Mouse (Mus musculus) G1E (cell line): ENCODE data around the gene Myh10. TPM values are rescaled to one million over a fixed set of nuclear protein-coding genes. Genes with fewer than 3 reads are reported as not detected.

Experiments used
- ATAC-seq: 2 replicates; pipeline ENCODE4 v1.8.0; 2016; ENCODE audit warnings: mild to moderate bottlenecking; ENCODE audit not compliant: insufficient number of reproducible peaks, poor library complexity, low FRiP score, severe bottlenecking; ENCODE audit errors: extremely low read depth
- DNase-seq: peaks from one replicate; pipeline ENCODE4 v3.0.0; 2012; ENCODE audit warnings: low spot score
- H3K27me3 ChIP-seq: 2 replicates; pipeline ENCODE4 v1.6.1; 2012; ENCODE audit warnings: mild to moderate bottlenecking, low read length, inconsistent platforms; ENCODE audit not compliant: insufficient read depth
- H3K36me3 ChIP-seq: replicated peaks from 2 replicates; pipeline ENCODE3; 2012; ENCODE audit warnings: mild to moderate bottlenecking, inconsistent platforms
- H3K4me1 ChIP-seq: 2 replicates; pipeline ENCODE4 v1.6.1; 2012; ENCODE audit warnings: low read depth, low read length, inconsistent platforms, mixed read lengths; ENCODE audit not compliant: insufficient read depth
- H3K4me3 ChIP-seq: 2 replicates; pipeline ENCODE4 v1.5.1; 2012; ENCODE audit warnings: low read depth, mild to moderate bottlenecking, inconsistent platforms, low read length, moderate library complexity, mixed read lengths
- H3K9me3 ChIP-seq: replicated peaks from 2 replicates; pipeline ENCODE4 v1.6.1; 2012; ENCODE audit warnings: inconsistent platforms
- CTCF ChIP-seq: IDR thresholded peaks from 2 replicates; pipeline ENCODE4 v1.5.1; 2012; ENCODE audit warnings: low read depth, low read length, inconsistent platforms, mixed read lengths
- GATA1 ChIP-seq: IDR thresholded peaks from 2 replicates; pipeline ENCODE4 v1.6.1; 2012; ENCODE audit warnings: borderline replicate concordance, low read length, inconsistent platforms, mixed read lengths
- GATA2 ChIP-seq: IDR thresholded peaks from 2 replicates; pipeline ENCODE4 v1.6.1; 2012; ENCODE audit warnings: low read depth, low read length, inconsistent platforms, borderline replicate concordance
- POLR2AphosphoS5 ChIP-seq: IDR thresholded peaks from 2 replicates; pipeline ENCODE4 v1.6.1; 2012; ENCODE audit warnings: low read depth, low read length, inconsistent platforms; ENCODE audit not compliant: insufficient replicate concordance
- TAL1 ChIP-seq: conservative IDR thresholded peaks from 2 replicates; pipeline ENCODE4 v1.6.1; 2012; ENCODE audit warnings: low read depth, low read length, inconsistent platforms, mixed read lengths
- polyA plus RNA-seq: library from polyadenylated mRNA; stranded (reverse); fragments of >175 nt; gene quantifications from 2 replicates; pipeline ENCODE4 v1.2.3, GENCODE M21; 2012
- total RNA-seq, 2 experiments: library from RNA; stranded (forward) in 1 of 2; stranded (reverse) in 1 of 2; fragments of 200-1000 nt in 1 of 2; fragments of >200 nt in 1 of 2; fragmentation: Nextera tagmentation in 1 of 2; gene quantifications; 2 replicates each; pipeline ENCODE4 v1.2.3; 2014 to 2017

Myh10 gene
- total and polyA plus RNA-seq, 3 experiments = 0.03 to 4.9 (median 0.49) TPM

DNA sequence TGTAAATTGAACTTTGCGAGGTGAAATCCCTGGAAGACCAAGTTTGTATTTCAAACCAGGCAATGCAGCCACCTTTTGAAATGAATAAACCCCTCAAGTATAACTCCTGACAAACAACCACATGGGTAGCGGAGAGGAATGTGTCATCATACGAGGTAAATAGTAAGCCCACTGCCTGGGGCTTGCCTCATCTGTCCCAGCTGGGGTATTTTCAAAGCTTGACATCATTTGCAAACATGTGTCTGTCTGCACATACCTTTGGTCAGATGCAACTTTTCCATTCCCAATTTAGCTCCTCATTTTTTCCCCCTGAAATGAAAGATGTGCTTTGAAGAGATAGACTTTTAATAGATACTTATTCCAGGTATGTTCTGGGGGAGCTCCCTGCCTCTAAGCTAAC, 16.7 kb upstream of the Myh10 start:
- H3K4me3 ChIP-seq = no peak overlapping the region
- H3K36me3 ChIP-seq = no peaks in the 10 kb centered on the region
- DNase-seq (no peak), ATAC-seq (no peak)
- TF ChIP-seq CTCF (no peak), GATA2 (no peak)
- no peaks in the 10 kb centered on the region for H3K9me3 ChIP-seq
- H3K27me3 ChIP-seq = no peaks in the 10 kb centered on the region
- no peaks in the 10 kb centered on the region for H3K4me1 ChIP-seq

DNA sequence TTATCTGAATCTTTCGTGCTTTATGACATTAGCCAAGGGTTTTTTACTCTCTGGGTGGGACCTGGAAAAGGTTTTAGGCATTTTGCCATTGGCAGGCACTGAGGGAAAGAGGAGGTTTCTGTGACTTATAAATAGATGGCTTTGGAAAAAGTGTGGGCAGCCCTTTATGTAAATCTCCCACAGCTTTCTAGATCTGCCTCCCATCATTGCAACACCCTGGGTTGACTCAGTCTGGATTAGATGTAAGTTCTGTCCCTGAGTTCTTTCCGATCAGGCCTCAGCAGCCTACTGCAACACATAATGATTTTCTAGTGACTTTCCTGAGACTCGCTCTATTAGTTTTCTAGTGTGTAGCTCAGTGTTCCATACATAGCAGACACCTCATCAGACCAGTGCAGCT, 16.1 kb upstream of the Myh10 start:
- no peak for ATAC-seq
- no peak overlapping the region for H3K4me3 ChIP-seq
- H3K36me3 ChIP-seq = no peaks in the 10 kb centered on the region
- no peaks in the 10 kb centered on the region for H3K4me1 ChIP-seq
- H3K27me3 ChIP-seq = no peaks in the 10 kb centered on the region
- TF ChIP-seq GATA1 (no peak), POLR2AphosphoS5 (no peak), CTCF (no peak), TAL1 (no peak), GATA2 (no peak)
- no peak for DNase-seq
- no peaks in the 10 kb centered on the region for H3K9me3 ChIP-seq

GRCm38 (mm10) chr11:68681254-68681839, 10.0 kb upstream of the Myh10 start:
- DNase-seq (no peak), ATAC-seq (no peak)
- Histone ChIP-seq H3K4me1 (no peaks in the 10 kb centered on the region), H3K27me3 (no peaks in the 10 kb centered on the region), H3K9me3 (no peaks in the 10 kb centered on the region), H3K4me3 (no peak overlapping the region), H3K36me3 (no peaks in the 10 kb centered on the region)
- no peak for TF ChIP-seq TAL1
- no peak for TF ChIP-seq GATA2
- TF ChIP-seq GATA1 = no peak
- no peak for TF ChIP-seq CTCF
- TF ChIP-seq POLR2AphosphoS5 = no peak

DNA sequence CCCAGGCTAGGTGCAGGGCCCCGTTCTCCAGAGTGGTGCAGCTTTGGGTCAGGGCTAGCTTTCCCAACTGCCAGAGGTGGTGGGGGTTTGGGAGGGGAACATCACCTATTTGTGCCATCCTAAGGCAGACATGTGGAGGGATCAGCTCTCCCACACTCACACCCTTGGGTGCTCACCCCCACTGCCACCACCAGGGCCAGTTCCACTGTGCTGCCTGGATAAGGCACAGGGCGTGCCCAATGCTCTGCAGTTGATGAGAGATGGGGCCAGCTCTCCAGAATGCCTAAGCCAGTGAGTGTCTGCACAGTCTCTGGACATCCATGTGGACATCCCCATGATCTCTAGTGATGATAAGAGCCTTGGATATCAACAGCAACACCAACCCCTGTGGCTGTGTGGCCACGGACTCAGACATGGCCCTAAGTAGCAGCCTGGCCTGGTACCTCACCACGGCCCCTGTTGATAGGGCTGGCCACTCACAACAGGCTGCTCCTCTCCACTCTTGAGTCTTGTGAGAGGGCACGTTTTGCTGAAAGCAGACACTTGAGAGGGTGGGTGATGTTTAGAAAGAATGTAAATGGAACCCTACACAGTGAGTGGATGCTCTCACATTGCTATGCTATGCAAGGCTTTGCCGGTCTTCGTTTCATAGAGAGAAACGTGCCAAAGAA, 9.1 kb upstream of the Myh10 start:
- H3K4me3 ChIP-seq = no peak overlapping the region
- ATAC-seq (no peak), DNase-seq (no peak)
- no peak for TF ChIP-seq GATA1
- TF ChIP-seq GATA2 = no peak
- no peak for TF ChIP-seq CTCF
- no peak for TF ChIP-seq POLR2AphosphoS5
- TF ChIP-seq TAL1 = no peak
- H3K4me1 ChIP-seq = no peaks in the 10 kb centered on the region
- H3K9me3 ChIP-seq = no peaks in the 10 kb centered on the region
- no peaks in the 10 kb centered on the region for H3K27me3 ChIP-seq
- H3K36me3 ChIP-seq = no peaks in the 10 kb centered on the region

- Histone ChIP-seq H3K4me1 (no peaks in the 10 kb centered on the region), H3K4me3 (no peak overlapping the region), H3K36me3 (no peaks in the 10 kb centered on the region), H3K9me3 (no peaks in the 10 kb centered on the region), H3K27me3 (peaks cover 5% of the 10 kb centered on the region; the same call in 1 of the 2 replicates)
- DNase-seq (no peak), ATAC-seq (no peak)
- TF ChIP-seq TAL1 = no peak
- TF ChIP-seq POLR2AphosphoS5 = no peak
- TF ChIP-seq GATA1 = no peak
- no peak for TF ChIP-seq CTCF
- TF ChIP-seq GATA2 = no peak
Observed at GRCm38 (mm10) chr11:68686001-68686400, 5.4 kb upstream of the Myh10 start.

GRCm38 (mm10) chr11:68689304-68689703, 2.1 kb upstream of the Myh10 start:
- DNase-seq (no peak), ATAC-seq (no peak)
- H3K9me3 ChIP-seq = no peaks in the 10 kb centered on the region
- no peaks in the 10 kb centered on the region for H3K36me3 ChIP-seq
- H3K27me3 ChIP-seq = peaks cover 26% of the 10 kb centered on the region
- no peak for TF ChIP-seq TAL1
- TF ChIP-seq CTCF = no peak
- TF ChIP-seq GATA2 = no peak
- TF ChIP-seq GATA1 = no peak
- TF ChIP-seq POLR2AphosphoS5 = no peak
- H3K4me1 ChIP-seq = no peaks in the 10 kb centered on the region
- no peak overlapping the region for H3K4me3 ChIP-seq

DNA sequence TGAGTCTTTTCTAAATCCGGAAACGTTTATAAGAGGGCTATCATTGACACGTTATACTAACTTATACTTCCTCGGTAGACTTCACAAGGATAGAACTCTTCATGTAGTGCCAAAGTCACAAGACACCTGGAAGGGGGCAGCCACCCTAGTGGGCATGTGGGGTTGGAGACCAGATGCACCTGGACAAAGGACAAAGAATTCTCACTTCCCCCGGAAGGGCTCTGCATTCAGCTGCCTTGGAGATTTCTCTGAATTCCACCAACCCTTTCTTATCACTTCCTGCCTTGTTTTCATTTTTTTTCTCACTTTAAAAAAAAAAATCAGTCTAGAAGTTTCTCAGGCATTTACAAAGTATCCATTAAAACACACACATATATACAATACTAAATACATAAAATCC, 894 bp upstream of the Myh10 start:
- Histone ChIP-seq H3K4me3 (no peak overlapping the region), H3K27me3 (peaks cover 26% of the 10 kb centered on the region), H3K36me3 (no peaks in the 10 kb centered on the region), H3K9me3 (no peaks in the 10 kb centered on the region), H3K4me1 (no peaks in the 10 kb centered on the region)
- no peak for TF ChIP-seq CTCF
- TF ChIP-seq POLR2AphosphoS5 = no peak
- no peak for TF ChIP-seq GATA1
- TF ChIP-seq TAL1 = no peak
- TF ChIP-seq GATA2 = no peak
- DNase-seq = no peak
- ATAC-seq = no peak
